Mouse (Mus musculus) layer of hippocampus, adult 18-20 months (tissue): ENCODE data around the gene Ext2. TPM values are rescaled to one million over a fixed set of nuclear protein-coding genes. Genes with fewer than 3 reads are reported as not detected.

ENCODE experiments used
- DNase-seq, 2 experiments: peaks; one replicate each; pipeline ENCODE4 v3.0.0; 2022; ENCODE audit warnings: low spot score in 2 of 2
- total RNA-seq, 2 experiments: library from RNA; stranded (reverse); gene quantifications; 2 replicates each; pipeline ENCODE4 v1.2.3; 2021

Gene Ext2
- total RNA-seq, 2 experiments from 2014 or later, result 46.4 to 46.8 TPM

DNA sequence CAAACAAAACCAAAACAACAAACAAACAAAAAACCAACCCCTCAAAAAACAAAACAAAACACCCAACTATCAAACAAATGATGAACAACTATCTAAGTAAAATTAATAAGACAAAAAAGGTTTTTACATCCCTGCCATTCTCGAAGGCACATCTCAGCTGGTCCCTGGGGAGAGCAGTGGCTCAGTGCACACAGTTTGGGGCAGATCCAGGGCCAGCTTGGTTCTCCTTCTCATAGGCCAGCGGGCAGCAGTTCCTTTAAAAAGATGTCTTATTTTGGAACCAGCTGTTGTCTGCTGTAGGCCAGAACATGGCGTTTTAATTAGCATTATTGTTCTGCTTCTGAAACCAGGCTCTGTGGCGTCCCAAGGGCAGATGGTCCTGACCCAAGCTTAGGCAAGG lies 129.3 kb downstream of the Ext2 start:
- DNase-seq, result no peak

DNA sequence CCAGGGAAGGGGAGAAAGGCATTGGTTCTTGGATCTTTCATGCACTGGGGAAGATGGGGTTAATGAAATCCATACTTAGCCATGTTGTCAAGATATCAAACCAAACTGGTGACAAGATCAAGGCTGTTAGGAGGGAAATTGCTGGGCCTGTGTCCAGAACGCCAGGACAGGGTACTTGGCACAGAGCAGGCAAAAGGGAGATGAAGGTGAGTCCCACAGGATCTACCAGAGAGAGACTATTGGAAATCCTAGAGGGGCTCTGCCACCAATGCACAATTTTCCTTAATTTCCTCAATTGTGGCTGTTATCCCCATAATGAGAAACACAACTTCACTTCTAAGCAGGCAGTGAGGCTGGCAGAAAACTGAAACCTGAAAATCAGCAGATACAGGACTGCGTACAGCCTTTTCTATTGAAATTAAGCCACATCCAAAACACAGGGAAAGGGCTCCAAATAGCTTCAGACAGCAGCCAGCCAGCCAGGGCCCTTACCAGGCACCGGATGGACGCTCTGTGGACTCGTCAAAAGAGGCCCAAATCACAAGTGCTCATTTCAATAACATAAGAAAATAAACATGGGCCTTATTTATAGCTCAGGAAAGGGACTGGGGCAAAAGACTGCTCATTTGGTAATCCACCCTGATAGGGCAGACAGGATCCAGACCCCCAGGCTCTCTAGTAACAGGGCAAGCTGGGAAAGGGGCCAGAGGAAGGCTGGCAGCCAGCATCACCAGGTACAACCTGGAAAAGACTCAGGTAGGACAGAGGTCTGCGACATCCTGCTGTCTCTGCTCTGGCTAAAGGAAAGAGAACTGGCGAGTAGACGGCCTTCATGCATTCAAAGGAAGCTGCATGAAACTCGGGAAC lies 132.1 kb downstream of the Ext2 start:
- DNase-seq, result no peak

DNA sequence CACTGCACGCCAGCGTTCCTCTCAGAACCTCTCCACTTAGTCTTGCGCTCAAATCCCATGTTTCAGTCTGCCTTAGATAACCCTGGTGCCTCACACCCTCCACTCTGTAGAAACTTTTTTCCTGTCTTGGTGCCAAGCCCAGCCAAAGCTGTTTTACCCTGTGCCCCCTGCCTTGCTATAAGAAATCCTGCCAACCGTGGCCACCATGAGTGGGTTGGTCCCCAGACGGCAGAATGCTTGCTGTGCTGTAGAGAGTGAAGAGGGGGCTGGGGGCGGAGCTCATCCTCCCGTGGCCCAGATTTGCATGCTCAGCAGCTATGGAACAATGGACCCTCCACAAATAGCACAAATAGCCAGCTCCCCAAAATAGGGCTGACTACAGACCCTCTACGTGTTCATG lies 138.7 kb downstream of the Ext2 start:
- DNase-seq, result peak in 1 of 2 experiments; percentile 41

DNA sequence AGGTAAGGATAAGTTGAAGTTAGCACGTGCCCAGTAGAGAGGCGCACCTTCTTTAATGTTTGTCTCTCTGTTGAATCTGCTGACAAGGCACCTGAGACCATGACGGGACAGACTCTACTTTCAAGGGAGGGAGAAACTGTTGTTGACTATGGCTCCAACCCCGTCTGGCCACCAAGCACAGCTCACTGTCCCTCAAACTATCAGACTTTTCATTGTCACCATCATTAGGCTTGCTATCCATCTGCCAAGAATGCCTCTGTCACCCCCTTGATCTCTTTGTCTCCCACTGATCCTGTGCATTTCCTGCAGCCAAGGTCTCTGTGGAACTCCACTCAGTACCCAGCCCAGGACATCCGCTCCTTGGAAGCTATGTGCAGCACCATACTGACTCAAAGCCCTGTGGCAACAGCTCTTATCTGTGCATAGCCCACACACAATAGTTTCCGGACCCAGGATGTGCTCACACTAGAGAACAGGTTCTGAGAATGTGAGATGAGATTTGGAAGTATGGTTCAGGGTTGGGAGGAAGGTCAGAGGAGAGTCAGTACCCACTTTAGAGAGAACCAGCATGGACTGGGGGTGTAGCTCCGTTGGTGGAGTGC lies 139.7 kb downstream of the Ext2 start:
- no peak for DNase-seq

DNA sequence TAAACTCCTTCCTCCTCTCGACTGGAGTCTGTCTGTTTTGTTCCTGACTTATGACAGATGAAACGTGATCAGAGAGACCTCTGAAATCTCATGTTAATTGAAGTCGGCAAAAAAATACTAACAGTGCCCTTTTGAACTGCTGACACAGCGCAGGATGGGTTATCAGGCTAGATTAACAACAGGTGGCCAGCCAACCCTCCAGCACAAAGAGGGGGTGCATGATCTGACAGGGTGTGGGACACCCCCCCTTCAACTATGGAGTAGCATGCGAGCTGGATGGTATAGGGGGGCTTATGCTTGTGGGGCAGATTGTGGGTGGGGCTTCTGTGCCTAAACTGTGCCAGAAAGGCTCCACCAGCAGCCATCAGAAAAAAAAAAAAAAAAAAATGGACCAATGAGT lies 141.0 kb downstream of the Ext2 start:
- DNase-seq, result no peak

DNA sequence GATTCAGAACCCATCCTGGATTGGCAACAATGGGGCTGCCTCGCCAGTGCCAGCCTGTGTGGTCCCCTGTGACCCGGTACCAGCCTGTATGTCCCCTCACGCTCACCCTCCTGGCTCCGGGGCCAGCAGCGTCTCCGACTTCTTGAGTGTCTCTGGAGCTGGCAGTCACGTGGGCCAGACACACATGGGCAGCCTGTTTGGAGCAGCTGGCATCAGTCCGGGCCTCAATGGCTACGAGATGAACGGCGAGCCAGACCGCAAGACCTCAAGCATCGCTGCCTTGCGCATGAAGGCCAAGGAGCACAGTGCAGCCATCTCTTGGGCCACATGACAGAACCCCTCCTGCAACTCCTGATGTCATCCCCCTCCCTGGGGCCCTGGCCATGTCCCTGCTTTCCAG lies 145.1 kb downstream of the Ext2 start:
- no peak for DNase-seq

DNA sequence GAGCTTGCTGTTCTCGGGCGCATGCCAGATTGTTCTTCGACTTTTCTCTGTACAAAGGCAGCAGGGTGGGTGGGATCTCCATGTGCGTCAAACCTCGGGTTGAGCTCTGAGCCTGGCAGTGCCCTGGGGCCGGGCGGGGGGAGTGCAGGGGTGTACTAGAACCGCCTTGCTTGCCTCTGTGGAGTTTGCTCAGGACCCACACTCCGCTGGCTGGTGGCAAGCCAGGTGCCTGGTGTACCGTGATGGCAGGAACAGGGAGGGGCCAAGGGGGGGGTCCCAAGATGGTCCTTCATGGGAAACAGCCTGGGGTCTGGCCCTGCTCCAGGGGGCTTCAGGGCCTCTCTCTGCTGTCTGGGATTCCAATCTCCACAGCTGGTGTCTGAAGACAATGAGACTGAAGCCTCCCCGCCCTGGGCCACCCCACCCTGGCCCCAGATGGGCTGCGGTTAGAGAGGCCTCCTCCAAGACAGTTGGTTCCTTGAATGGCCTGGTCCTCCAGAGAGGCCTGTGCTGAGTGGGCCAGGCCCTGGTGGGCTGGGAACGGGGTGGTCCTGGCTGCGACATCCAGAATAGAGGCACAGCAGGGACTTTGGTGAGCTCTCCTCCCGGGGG lies 150.7 kb downstream of the Ext2 start:
- no peak for DNase-seq

DNA sequence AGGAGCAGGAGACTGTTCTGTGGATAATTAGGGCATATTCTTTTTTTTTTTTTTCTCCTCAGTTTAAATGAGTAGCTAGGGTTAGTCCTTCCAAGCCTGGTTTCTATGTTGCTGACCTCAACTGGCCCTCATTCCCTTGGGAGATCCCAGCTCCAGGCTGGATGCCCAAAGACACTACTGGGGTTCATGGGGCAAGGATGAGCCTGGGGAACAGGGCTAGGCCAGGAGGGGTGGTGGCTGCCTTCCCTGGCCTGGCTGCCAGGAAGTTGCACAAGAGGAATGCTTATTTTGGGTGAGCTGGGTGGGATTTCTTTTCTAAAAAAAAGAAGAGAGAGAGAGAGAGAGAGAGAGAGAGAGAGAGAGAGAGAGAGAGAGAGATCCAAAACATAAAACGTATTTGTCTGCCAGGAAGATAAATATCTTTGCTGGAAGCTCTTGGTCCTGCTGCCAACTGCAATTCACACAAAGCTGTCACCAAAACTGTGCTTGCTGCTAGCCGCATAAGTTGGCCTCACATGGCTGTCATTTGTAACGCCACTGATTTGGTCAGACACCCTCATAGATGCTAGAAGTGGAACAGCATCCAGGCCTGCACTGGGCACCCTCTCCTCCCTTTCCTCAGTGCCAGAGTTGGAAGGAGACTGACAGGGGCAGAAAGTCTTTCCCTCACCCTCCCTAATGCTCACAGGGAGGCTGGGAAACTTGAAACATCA lies 156.1 kb downstream of the Ext2 start:
- no peak for DNase-seq

DNA sequence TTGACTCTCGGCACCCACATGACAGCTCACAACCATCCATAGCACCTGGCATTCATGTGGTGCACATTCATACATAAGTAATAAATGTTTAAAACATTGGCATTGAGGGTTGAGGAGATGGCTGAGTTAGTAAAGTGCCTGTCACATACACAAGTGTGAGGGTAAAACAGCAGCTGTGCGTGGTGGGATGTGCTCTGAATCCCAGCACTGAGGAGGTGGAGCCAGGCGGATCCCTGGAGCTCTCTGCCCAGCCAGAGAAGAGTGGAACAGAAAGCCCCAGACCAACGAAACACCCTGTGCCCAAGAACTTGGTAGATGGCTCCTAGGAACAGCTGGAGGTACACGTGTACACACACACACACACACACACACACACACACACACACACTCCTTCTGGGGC lies 156.9 kb downstream of the Ext2 start:
- no peak for DNase-seq

DNA sequence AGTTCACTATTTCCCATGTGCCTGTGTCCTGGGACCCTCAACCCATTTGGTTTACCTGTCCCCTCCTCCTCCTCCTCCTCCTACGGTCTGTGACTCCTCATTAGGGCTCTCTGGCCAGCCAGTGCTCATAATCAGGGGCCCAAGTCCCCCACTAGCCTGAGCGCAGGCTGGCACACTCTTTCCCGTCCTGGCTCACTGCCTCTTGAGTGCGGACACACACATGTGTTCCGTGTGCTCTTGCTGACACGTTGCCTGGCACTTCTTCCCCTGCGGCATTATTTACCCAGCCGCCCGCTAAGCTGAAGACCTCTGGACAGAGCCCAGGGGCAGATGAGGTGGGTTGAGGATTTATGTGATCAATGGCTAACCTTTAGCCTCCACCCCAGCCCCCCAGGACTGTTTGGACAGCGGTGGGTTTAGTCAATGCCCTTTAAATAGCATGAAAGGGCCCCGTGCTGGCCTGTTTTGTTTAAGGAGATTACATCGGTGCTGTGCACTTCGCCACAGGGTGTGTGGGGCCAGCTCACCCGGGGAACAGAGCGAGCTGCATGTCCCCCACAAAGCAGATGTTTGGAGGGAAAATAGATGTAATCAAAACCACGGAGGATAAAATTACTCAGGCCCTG lies 160.0 kb downstream of the Ext2 start:
- no peak for DNase-seq

DNA sequence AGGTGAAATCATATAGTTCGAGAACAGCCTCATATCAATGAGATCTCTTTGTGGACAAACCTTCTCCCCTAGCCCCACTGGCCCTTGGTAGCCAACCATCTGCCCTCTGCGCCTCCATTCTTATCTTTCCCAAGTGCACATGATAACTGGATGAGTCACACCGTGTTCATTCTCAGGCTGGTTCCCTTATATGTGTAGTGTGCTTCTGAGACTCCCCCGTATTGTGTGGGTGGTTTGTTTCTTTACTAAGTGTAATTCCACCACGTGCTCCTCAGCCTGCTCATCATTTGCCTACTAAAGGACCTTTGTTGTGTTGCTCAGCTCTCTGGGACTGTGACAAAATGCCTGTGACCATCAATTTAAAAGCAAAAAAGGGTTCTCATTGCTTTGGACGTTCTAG lies 161.3 kb downstream of the Ext2 start:
- DNase-seq, result no peak

DNA sequence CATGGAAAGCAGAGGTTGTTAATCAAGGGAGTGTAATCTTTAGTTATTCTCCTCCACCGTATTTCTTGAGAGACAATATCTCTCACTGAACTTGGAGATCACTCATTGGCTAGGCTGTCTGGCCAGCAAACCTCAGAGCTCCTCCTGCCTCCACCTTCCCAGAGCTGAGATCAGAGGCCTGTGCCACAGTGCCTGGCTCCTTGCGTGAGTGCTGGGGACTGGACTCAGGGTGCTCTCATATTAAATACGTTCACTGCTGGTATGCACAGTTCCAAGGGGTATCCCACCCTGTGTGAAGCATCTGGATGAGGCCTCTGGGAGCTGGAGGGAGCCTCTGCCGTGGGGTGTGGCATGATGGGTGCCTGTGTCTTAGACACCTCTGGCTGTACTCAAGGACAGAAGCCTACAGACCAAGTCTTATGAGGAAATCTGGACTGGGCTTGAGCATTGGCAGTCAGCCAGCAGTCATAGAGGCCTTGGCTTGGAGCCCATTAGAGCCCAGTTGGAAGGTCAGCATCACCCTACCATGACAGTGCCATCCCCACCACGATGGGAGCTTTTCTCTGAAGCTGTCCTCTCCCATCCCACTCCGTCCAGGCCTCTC lies 162.6 kb downstream of the Ext2 start:
- no peak for DNase-seq

DNA sequence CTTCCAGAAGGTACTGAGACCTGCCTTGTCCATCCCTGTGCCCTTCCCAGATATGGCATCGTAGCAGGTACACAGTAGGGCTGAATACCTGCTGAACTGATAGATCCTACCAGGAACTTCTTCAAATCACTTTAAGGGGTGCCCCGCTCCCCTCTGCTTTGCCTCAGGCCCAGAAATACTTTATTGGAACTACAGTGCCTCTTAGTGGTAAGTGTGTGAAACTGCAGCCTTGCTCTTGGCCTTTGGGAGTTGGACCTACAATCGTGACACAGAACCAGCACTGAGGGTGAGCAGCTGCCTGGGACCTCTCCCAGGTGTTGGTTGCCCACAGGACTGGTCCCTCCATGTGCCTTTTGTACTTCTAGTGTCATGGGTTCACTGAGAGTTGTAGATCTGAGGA lies 163.4 kb downstream of the Ext2 start:
- peak in 1 of 2 experiments; percentile 71 for DNase-seq

DNA sequence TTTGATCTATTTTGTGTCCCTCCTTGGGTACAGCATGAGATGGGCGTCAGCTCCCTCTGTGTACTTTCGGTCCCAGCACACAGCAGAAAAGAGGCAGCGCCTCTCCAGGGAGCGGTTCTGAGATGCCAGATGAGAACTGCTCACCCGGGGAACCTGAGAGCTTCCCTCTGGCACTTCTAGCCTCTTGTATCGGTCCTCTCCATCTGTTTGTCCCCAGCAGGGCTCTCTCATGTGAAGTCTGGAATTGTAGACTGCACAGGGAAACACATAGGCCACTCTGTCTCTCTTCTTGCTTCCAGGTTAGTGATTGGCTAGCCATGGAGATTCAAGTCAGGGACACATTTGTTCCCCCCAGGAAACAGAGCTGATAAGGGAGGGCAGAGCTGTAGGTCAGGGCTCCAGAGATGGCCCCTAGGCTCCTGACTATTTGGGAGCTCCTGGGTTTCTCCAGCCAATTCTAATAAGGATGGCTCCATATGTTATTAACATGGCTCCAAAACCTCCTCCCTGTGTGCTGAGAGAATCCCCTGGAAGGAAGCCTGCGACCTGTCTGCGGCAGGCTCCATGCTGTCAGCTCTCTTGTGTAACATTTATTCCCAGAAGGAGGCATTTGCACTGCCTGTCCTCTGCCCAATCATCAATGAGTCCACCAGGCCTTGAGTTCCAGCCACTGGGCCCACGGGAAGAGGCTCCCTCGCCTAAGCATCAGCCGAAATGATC lies 167.9 kb downstream of the Ext2 start:
- no peak for DNase-seq

DNA sequence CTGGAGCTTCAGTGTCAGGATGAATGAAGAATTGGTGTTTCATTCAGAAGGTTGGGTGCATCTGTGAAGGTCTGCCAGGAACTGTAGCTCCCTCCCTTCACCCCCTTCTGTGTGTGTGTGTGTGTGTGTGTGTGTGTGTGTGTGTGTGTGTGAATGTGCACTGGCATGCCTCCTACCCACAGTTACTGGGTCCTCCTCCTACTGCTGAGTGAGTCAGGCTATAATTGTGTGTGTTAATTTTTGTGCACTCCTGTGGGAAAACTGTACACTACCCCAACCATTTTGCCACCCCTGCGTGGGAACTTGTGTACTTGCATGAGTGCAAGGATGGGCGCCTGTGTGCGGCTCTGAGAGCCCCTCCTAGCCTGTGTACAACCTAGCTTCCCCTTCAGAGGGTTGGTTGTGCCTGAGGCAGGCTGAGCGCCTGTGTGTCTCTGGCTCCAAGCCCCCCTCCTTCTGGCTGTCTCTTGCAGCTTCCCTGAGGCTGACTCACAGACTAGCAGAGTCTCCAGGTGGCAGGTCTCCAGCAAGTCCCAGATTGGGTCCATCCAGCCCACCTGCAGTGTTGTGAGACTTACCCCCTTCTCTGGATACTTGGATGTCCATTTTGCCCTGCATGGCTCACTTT lies 173.0 kb downstream of the Ext2 start:
- DNase-seq, result no peak

DNA sequence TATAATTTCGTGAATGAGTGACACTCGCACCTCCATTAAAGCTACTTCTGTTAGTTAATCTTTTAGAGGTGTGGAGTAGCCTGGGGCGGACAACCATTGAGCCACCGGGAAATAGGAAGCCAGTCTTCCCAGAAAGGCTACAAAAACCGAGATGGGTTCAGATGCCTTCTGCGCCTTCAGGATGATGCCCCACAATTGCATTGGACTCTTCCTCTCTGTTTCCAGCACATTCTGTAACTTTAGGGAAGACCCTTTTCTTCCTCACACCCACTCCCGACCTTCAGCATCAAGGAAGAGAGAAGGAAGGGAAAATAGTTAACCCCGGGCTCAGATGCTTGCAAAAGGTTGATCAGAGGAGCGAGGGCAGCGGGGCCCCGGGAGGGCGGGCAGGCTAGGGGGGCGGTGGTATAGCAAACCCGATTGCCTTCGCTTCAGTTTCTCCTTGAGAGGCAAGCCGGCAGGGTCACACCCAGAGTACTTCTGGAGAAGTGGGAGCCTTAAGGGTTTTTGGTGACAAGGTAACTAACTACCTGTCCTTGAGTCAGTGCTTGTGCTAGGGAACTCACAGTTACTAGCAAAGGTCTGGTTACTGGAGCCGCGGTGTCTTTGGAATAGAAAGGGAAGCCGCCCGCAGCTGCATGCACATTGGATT lies 174.3 kb downstream of the Ext2 start:
- no peak for DNase-seq

DNA sequence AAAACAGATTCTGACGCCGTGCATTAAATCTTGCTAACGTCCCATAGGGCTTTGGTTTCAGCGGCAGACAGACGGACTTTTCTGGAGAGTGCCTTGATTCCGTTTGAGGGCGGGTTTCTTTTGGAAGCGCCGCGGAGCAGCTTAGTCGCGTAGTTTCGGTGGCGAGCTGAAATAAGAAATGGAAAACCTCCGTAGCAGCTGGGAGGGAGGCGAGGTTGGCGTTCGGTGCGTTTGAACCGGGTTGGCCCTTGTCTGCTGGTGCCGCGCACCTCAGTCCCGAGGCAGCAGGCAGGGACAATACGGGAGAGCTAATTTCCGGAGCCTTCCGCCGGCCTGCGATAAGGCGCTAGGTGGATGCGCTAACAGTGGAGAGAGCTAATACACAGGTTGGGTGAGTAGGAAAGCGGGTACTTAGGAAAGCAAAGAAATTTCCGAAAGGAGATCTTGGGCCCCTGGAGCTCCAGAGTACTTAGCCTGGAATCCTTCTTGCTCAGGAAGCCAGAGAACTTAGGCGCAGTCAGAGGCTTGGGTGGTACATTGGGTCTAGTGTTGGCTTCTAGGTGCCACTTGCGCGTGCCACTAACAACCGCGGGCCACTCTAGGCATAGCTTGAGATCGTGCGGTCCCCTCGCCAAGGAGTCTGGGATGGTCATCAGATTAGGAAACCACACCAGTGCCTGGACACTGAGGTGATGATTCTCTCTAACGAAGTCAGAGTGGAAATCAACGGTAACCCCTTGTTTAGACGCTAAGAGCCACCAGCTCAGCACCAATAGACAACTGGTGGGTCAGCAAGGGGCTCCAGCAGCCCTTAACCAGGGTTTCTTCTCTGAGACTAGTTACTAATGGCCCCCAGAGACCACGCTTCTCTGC lies 175.1 kb downstream of the Ext2 start:
- DNase-seq, result no peak

DNA sequence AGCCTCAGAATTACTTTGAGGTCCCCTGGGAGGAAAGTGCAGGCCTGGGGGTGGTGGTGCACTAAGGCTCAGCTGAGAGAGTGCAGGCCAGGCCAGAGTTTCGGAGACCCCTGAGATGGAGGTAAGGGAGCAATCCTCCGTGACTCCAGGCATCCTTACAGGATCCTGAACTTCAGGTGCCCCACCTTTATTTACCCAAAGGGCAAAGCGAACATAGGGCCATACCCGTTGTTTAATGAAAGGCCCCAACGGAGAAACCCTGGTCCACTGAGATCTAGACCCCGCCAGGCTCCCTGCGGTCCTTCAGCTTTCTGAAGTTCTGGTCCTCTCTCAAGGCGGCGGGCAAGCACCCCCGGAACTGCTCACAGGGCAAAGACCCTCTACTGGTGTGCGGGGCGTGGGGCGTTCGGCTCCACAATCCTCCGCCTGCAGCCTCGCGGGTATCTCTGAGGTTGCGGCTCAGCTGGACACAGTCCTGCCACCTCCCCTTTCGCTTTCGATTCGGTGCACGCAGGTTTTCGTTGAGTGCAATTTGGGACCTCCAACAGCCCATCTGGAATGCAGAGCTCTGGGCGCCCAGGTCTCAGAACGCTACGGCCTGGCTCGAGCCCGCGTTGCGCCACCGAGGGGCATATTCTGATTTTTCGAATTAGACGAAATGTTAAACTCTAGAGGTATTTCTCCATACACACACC lies 176.6 kb downstream of the Ext2 start:
- DNase-seq, result no peak
